Mouse (Mus musculus): Measurements from ENCODE around the gene Otog.

Otog gene

DNA sequence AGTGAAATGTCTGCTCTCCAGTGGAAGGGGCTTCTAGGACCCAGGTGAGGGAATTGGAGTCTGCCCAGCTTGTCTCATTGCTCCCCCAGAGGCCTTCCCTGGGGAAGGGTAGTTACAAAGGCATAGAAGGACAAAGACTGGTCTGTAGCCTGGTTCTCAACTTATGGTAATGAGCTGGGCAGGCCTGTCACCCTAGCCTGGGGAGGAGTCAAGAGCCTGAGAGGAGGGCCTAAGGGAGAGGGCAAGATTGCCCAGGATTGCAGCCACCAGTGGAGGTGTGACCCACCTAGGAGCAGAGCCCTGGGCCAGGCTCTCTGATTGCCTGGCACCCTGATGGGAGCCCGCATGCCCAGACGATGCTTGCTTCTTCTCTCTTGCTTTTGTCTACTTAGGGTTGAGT, at the start of gene Otog:
Gene Otog (plus strand): TSS at position 292 of the 400 bp plus-strand sequence.
- no peak for DNase-seq

- DNase-seq: no peak
Observed at GRCm38 (mm10) chr7:46195356-46195755, 45.4 kb upstream of the Otog start.

GRCm38 (mm10) chr7:46200021-46200420, 40.8 kb upstream of the Otog start:
- DNase-seq: no peak

DNA sequence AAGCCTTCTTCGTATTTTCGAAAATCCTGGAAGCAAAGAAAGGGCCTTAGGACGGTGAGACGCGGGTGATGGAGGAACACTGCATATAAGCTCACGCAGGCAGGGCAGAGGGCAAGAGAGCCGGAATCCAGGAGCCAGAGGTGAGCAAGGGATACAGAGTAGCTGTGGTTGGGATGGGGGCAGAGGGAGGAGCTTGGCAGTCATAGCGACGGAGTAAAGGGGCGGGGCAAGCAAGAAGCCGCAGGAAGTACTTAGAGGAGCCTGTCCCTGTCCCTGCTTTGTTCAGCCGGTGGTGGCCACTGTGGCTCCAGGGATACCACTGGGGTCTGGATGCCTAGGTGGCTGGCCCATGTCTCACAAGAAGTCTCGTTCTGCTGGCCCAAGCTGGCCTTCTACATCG, 39.1 kb upstream of the Otog start:
- no peak for DNase-seq

- peak; percentile 31 for DNase-seq
Observed at GRCm38 (mm10) chr7:46204046-46204471, 36.7 kb upstream of the Otog start.

- no peak for DNase-seq
Observed at GRCm38 (mm10) chr7:46204775-46205174, 36.0 kb upstream of the Otog start.

DNA sequence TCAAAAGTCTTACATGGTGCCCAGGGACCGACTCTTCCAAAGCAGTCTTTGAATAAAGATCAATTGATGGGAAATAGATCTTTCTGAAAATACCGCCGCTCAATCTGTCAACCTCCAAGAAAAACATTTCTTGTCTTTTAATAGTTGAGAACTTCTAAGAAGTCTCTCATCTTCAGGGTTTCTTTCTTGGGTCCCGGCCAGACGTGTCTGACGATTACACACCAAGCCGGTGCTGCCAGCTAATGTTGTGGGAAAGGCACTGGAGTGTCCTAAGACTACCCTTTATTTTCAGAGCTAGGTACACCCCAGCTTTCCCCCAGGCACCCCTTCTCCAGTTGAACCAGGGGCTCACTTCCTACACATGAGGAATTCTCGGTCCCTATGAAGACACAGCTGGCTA, 32.7 kb upstream of the Otog start:
- no peak for DNase-seq

DNA sequence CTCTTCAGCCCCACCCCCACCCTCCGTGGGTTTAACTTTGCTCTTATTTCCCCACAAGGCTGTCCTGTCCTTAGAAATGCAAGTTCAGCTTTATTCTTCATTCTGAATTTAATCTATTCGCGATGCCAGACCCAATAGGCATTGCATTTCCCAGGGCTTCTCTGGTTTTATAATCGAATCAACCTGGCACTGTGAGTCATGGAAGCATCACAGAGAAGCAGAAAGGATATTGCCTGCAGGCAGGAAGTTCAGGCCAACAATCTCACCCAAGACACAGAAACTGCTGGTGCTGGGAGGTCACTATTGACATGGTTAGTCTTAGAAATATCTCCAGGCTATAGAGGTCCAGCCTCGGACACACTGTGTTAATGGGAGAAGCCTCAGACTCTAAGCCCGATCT, 30.5 kb upstream of the Otog start:
- no peak for DNase-seq

DNA sequence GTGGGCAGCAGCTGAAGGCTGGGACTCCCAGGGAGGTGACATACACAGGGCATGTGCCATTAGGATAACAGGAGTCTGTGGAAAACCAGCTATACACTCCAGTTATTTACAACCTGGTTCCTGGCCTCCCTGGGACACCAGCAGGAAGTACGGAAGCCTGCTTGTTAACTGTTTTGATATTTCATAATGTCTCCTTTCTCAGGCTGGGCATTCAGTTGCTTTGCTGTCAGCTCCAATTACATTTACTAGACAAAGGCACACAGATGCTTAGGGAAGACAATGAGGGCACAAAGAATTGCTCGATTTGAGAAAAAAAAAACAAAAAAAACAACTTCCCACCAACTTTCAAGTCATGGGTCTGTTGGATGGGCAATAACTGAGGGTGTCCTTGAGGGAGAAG, 24.3 kb upstream of the Otog start:
- no peak for DNase-seq

- no peak for DNase-seq
Observed at GRCm38 (mm10) chr7:46218415-46218814, 22.4 kb upstream of the Otog start.

DNA sequence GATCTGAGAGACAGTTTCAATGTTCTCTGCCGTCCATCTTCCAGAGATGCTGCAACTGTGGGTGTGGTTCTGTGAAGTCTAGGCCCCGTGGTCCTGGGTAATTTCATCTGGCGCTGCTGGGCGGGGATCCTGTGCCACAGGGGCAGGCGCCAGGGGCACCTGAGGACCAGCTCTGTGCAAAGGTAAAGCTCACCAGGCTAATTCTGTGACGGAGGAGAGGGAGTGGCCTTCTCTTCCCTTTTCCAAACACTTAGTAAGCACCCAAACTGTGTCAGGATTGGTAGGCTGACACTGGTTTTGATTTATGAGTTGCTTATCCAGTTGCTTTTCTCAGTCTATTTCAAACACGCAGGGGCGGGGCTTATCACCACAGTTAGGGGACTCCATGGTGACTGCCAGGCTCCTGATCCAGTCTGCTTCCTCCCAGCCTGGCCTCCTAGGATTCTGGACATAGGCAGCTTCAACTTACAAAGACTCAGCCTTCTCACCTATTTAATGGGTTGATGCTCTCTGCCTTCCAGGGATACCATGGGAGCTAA, 20.1 kb upstream of the Otog start:
- no peak for DNase-seq

GRCm38 (mm10) chr7:46226253-46226652, 14.5 kb upstream of the Otog start:
- DNase-seq: peak; percentile 32

DNA sequence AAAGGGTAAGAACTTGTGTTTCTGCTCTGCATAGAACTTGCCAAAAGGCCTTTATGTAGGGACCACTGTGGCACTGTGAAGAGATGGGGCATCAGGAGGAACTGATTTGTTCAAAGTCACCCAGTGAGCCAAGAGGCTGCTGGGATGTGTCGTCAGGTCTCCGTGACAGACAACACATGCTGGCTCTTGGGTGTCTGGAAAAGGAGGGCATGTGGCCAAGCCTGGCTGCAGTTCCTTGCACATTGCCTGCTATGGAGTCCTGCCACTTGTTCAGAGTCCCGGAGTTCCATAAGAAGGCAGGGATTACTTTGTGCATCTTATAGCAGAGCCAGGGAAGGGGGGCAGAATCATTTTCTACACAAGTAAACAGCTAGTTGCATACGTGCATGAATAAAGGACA, 13.9 kb upstream of the Otog start:
- peak; percentile 30 for DNase-seq

DNA sequence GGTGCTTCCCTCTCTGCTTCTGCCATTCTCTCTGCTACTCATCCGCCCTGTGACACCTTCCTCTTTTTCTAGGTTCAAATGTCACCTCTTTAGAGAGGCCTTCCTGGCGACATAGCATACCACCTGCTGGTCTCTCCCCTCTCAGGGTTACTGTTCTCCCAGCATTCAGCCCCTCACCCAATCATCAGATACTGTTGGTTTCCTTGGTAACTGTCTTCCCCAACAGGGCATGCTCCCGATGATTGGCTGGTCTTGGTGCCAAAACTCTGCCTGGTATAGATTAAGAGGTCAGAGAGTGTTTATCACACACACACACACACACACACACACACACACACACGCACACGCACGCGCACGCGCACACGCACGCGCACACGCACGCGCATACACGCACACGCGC, 4.8 kb upstream of the Otog start:
- DNase-seq: no peak

DNA sequence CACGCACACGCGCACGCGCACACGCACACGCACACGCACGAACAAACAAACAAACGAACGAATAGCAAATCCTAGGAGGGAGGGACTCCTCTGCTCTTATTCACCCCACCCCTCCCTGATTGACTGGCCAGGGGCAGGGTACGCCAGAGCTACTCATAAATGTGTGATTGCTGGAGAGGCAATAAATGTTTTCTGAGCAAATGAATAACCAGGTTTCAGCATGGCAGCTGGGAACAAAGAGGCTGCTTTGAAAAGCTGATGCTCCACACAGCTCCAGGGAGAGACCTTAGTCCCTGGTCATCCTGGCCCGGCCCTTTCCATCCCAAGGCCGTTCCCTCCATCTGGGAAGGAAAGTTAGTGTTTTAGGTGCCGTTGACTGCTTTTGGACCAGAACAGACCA, 4.4 kb upstream of the Otog start:
- DNase-seq: no peak

DNA sequence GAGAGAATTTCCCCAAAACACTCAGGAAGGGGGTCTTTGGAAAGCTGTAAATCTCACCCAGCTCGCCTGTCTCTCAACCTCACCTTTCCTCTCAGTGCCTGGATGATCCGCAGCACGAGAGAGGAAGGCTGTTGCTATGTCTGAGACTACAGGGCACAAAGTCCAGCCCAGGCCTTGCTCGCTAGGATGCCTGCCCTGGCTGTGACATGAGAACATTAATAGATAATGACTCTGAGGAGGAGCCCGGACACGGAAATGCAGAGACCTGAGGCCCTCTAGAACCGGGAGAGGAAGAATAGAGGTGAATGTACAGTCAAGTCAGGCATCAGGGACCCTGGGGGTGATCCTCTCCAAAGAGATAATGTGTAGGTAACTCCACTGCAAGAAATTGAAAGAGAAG, 3.6 kb upstream of the Otog start:
- DNase-seq: no peak

GRCm38 (mm10) chr7:46238346-46238745, 2.4 kb upstream of the Otog start, which contains the start of gene Ush1c:
TSS of gene Ush1c (minus strand) at chr7:46238503.
- DNase-seq: no peak

DNA sequence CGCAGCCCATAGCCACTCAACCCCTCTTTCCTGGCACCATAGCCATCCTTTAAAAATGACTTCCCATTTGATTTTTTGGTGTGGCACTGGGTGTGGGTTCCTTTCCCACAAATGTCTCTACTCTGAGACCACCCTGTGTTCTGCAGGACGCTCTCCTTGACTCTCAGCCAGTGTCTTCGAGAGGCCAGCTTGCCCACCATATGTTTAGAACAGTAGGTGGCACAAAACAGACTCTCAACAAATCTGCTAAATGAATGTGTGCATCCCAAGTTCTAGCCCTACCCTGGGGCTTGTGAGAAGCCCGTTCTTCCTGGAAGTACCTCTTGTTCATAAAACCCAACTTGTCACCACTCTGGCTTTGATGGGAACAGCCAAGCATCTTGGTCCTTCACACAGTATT, 696 bp upstream of the Otog start:
- peak; percentile 53 for DNase-seq

- DNase-seq: no peak
Observed at GRCm38 (mm10) chr7:46246876-46247275, 6.1 kb downstream of the Otog start.

DNA sequence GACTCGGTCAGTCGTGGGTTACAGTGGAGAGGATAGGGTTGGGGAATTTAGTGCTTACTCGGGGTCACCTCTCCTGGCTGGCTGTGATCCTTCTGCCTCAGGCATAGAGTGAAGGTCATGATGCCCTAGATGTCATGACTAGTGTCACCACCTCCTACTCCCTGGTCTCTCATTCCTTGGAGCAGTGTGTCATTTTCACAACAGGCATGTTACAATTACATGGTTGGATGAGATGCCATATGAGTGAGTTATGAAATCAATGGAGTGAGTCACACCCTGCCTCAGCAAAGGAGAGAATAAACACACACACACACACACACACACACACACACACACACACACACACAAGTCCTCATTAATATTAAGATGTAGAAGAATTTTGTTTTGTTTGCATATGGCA, 6.8 kb downstream of the Otog start:
- DNase-seq: no peak

DNA sequence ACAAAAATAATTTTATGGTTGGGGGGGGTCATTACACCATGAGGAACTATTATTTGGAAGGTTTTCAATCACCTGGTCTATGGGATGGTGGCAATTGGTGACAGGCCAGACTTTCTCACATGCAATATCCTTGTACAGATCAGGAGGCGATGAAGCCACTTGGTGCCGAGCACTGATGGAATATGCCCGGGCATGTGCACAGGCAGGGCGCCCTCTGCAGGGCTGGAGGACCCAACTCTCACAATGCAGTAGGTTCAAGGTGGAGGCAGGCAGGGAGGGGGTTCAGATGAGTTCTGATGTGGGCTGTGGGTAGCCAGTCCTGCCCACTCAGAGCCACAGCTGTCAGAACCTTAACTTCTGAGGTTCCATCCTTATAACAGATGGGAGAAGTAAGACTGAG, 11.1 kb downstream of the Otog start:
- no peak for DNase-seq

GRCm38 (mm10) chr7:46276156-46276555, 35.4 kb downstream of the Otog start:
- no peak for DNase-seq

DNA sequence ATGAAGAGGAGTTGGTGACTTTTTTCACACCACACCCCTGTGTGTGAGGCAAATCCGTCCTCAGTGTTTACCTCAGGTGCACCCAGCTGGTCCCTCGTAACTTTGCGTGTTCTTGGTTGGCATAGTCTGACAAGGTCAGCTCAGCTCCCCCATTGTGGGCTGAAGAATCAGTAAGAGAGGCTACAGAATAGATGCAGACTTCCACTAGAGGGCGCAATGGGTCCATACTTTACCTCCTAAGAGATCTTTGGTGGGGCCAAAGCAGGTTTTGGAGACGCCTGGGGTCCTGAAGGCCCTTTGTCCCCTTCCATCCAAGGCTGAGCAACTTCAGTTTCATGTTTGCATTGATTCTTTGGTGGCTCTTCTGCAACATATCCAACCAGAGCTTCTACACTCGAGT, 39.2 kb downstream of the Otog start:
- DNase-seq: peak; percentile 38

- DNase-seq: no peak
Observed at GRCm38 (mm10) chr7:46280896-46281295, 40.1 kb downstream of the Otog start.

GRCm38 (mm10) chr7:46282276-46282675, 41.5 kb downstream of the Otog start:
- no peak for DNase-seq

- no peak for DNase-seq
Observed at GRCm38 (mm10) chr7:46283681-46284080, 42.9 kb downstream of the Otog start.
